Mouse (Mus musculus) intestine, embryonic 14.5 days (tissue): ENCODE measurements around the gene Pi4ka. TPM values are rescaled to one million over a fixed set of nuclear protein-coding genes. Genes with fewer than 3 reads are reported as not detected.

Source experiments
- ATAC-seq: fragments of 200-750 bp; cut with Nextera tagmentation; replicated peaks from 2 replicates; pipeline ENCODE4 v1.8.0; 2017; ENCODE audit warnings: low read depth, moderate number of reproducible peaks, moderate TSS enrichment, moderate library complexity; ENCODE audit not compliant: low FRiP score, low TSS enrichment
- DNase-seq: peaks from one replicate; pipeline ENCODE4 v3.0.0-alpha.2; 2018; ENCODE audit warnings: low spot score
- H3K27ac ChIP-seq: fragments of 300-500 bp; sonication (generic); 2 replicates; pipeline ENCODE4 v1.5.1; 2014; ENCODE audit warnings: low read depth, mild to moderate bottlenecking, control low read depth
- H3K27me3 ChIP-seq: fragments of 300-500 bp; sonication (generic); replicated peaks from 2 replicates; pipeline ENCODE4 v1.6.1; 2014; ENCODE audit warnings: low read length, control low read depth; ENCODE audit not compliant: control insufficient read depth, insufficient read depth
- H3K36me3 ChIP-seq: fragments of 300-500 bp; sonication (generic); 2 replicates; pipeline ENCODE4 v1.6.1; 2014; ENCODE audit warnings: low read length, control low read depth; ENCODE audit not compliant: control insufficient read depth, insufficient read depth
- H3K4me1 ChIP-seq: fragments of 300-500 bp; sonication (generic); replicated peaks from 2 replicates; pipeline ENCODE4 v1.6.1; 2014; ENCODE audit warnings: low read length, control low read depth, mixed read lengths; ENCODE audit not compliant: control insufficient read depth, insufficient read depth
- H3K4me2 ChIP-seq: fragments of 300-500 bp; sonication (generic); 2 replicates; pipeline ENCODE4 v1.6.1; 2014; ENCODE audit warnings: low read length
- H3K4me3 ChIP-seq: fragments of 300-500 bp; sonication (generic); 2 replicates; pipeline ENCODE4 v1.5.1; 2014; ENCODE audit warnings: low read depth, low read length, control low read depth, mixed read lengths
- H3K9ac ChIP-seq: fragments of 300-500 bp; sonication (generic); 2 replicates; pipeline ENCODE4 v1.6.1; 2014; ENCODE audit warnings: mild to moderate bottlenecking, low read length
- H3K9me3 ChIP-seq: fragments of 300-500 bp; sonication (generic); 2 replicates; pipeline ENCODE4 v1.6.1; 2016; ENCODE audit warnings: low read length, control low read depth; ENCODE audit not compliant: control insufficient read depth
- whole genome bisulfite sequencing: fragments of 180-500 bp; shearing (Covaris S2); extraction: QIAGEN DNeasy Blood & Tissue Kit; methylation state at CpG from one replicate; pipeline ENCODE4 v1.1.7; 2014; 5-methylcytosine and 5-hydroxymethylcytosine counted together
- polyA plus RNA-seq: library from polyadenylated mRNA; unstranded; fragments of >200 nt; fragmentation: Nextera tagmentation; extraction: Ambion mirVana; gene quantifications from 2 replicates; pipeline ENCODE4 v1.2.1, GENCODE M21; 2014

Pi4ka gene
- 38.0 and 38.7 TPM in 2 replicates for polyA plus RNA-seq

GRCm38 (mm10) chr16:17405736-17406443 lies at the start of gene Pi4ka, which contains the start of gene Snap29:
Gene Pi4ka, minus strand, starts transcription at chr16:17406314.
Gene Snap29, plus strand, starts transcription at chr16:17405986.
- peak; percentile 100 for DNase-seq
- Histone ChIP-seq H3K27me3 (no peaks in the 10 kb centered on the region), H3K4me1 (peaks cover 17% of the 10 kb centered on the region), H3K4me3 (peak within 1 kb of the TSS; percentile 70), H3K36me3 (peaks cover 5% of the 10 kb centered on the region; the same call in 1 of the 2 replicates), H3K4me2 (peak within 1 kb of the TSS; percentile 82), H3K9ac (peak within 1 kb of the TSS; percentile 65), H3K9me3 (no peaks in the 10 kb centered on the region), H3K27ac (peak within 1 kb of the TSS; percentile 62; the same call in 1 of the 2 replicates)
- ATAC-seq, result peak; percentile 97
- WGBS, result under 1% methylated on average over 55 of the region's 69 CpGs

- no peaks in the 10 kb centered on the region for H3K27me3 ChIP-seq
- 0% methylated on average over 24 of the region's 24 CpGs for WGBS
- peak; percentile 29; the same call in 1 of the 2 replicates for ATAC-seq
- peak overlapping the region; percentile 87 for H3K9ac ChIP-seq
- H3K4me1 ChIP-seq, result peaks cover 13% of the 10 kb centered on the region
- H3K9me3 ChIP-seq, result no peaks in the 10 kb centered on the region
- peak overlapping the region; percentile 93 for H3K27ac ChIP-seq
- peak overlapping the region; percentile 51 for H3K4me2 ChIP-seq
- H3K4me3 ChIP-seq, result peak overlapping the region; percentile 97
- peaks cover 19% of the 10 kb centered on the region for H3K36me3 ChIP-seq
- no peak for DNase-seq
Measured at GRCm38 (mm10) chr16:17452373-17452715, 46.2 kb upstream of the Pi4ka start.

GRCm38 (mm10) chr16:17451541-17452372 lies 45.6 kb upstream of the Pi4ka start, which contains the start of gene Crkl:
Gene Crkl, plus strand, starts transcription at chr16:17451987.
- H3K27ac ChIP-seq, result peak within 1 kb of the TSS; percentile 93
- H3K36me3 ChIP-seq, result peaks cover 15% of the 10 kb centered on the region
- ATAC-seq (peak; percentile 96), DNase-seq (peak; percentile 97)
- no peaks in the 10 kb centered on the region for H3K9me3 ChIP-seq
- H3K4me2 ChIP-seq, result peak within 1 kb of the TSS; percentile 67
- H3K9ac ChIP-seq, result peak within 1 kb of the TSS; percentile 87
- WGBS, result under 1% methylated on average over 62 of the region's 63 CpGs
- H3K27me3 ChIP-seq, result no peaks in the 10 kb centered on the region
- peaks cover 13% of the 10 kb centered on the region for H3K4me1 ChIP-seq
- H3K4me3 ChIP-seq, result peak within 1 kb of the TSS; percentile 97

- H3K27ac ChIP-seq, result no peak overlapping the region
- H3K27me3 ChIP-seq, result no peaks in the 10 kb centered on the region
- H3K36me3 ChIP-seq, result peaks cover 16% of the 10 kb centered on the region
- ATAC-seq (no peak), DNase-seq (no peak)
- H3K9ac ChIP-seq, result no peak overlapping the region
- H3K4me3 ChIP-seq, result no peak overlapping the region
- H3K9me3 ChIP-seq, result no peaks in the 10 kb centered on the region
- 77% methylated on average over 2 of the region's 2 CpGs for WGBS
- no peak overlapping the region for H3K4me2 ChIP-seq
- no peaks in the 10 kb centered on the region for H3K4me1 ChIP-seq
Measured at GRCm38 (mm10) chr16:17432576-17432975, 26.5 kb upstream of the Pi4ka start.

GRCm38 (mm10) chr16:17423021-17423420 lies 16.9 kb upstream of the Pi4ka start:
- Histone ChIP-seq H3K4me3 (no peak overlapping the region), H3K4me2 (no peak overlapping the region), H3K27ac (no peak overlapping the region), H3K36me3 (peaks cover 42% of the 10 kb centered on the region), H3K4me1 (no peaks in the 10 kb centered on the region), H3K9me3 (no peaks in the 10 kb centered on the region), H3K9ac (no peak overlapping the region), H3K27me3 (no peaks in the 10 kb centered on the region)
- ATAC-seq (no peak), DNase-seq (no peak)
- 87% methylated on average over 3 of the region's 3 CpGs for WGBS

- Histone ChIP-seq H3K36me3 (no peaks in the 10 kb centered on the region), H3K9me3 (no peaks in the 10 kb centered on the region), H3K27ac (no peak overlapping the region), H3K4me3 (no peak overlapping the region), H3K4me1 (peaks cover 10% of the 10 kb centered on the region), H3K27me3 (no peaks in the 10 kb centered on the region), H3K4me2 (no peak overlapping the region), H3K9ac (no peak overlapping the region)
- ATAC-seq (no peak), DNase-seq (no peak)
- 49% methylated on average over 4 of the region's 4 CpGs for WGBS
Measured at GRCm38 (mm10) chr16:17410209-17410608, 4.1 kb upstream of the Pi4ka start.

- H3K27ac ChIP-seq, result no peak overlapping the region
- H3K4me1 ChIP-seq, result peaks cover 17% of the 10 kb centered on the region
- no peak for ATAC-seq
- H3K4me2 ChIP-seq, result no peak overlapping the region
- no peak overlapping the region for H3K9ac ChIP-seq
- no peak for DNase-seq
- no peaks in the 10 kb centered on the region for H3K9me3 ChIP-seq
- H3K27me3 ChIP-seq, result no peaks in the 10 kb centered on the region
- no peaks in the 10 kb centered on the region for H3K36me3 ChIP-seq
- 92% methylated on average over 2 of the region's 2 CpGs for WGBS
- H3K4me3 ChIP-seq, result no peak overlapping the region
Measured at GRCm38 (mm10) chr16:17409046-17409445, 2.9 kb upstream of the Pi4ka start.

GRCm38 (mm10) chr16:17406512-17407231 lies 558 bp upstream of the Pi4ka start:
- peak overlapping the region; percentile 70 for H3K4me3 ChIP-seq
- DNase-seq (no peak), ATAC-seq (no peak)
- peak overlapping the region; percentile 77 for H3K4me2 ChIP-seq
- peaks cover 17% of the 10 kb centered on the region for H3K4me1 ChIP-seq
- H3K9me3 ChIP-seq, result no peaks in the 10 kb centered on the region
- peaks cover 5% of the 10 kb centered on the region; the same call in 1 of the 2 replicates for H3K36me3 ChIP-seq
- 33% methylated on average over 9 of the region's 9 CpGs for WGBS
- H3K9ac ChIP-seq, result peak overlapping the region; percentile 50
- no peaks in the 10 kb centered on the region for H3K27me3 ChIP-seq
- no peak overlapping the region for H3K27ac ChIP-seq
